Mouse (Mus musculus): Measurements from ENCODE around the gene Klra3. TPM values are rescaled to one million over a fixed set of nuclear protein-coding genes. Genes with fewer than 3 reads are reported as not detected.
"Not testable (repeated sequence)": the region's sequence is repeated elsewhere in the genome, so short reads cannot be mapped to it uniquely, and the experiment has no call there.

Gene Klra3
- total RNA-seq (2014; fragmentation: Nextera tagmentation) (not detected in 2 replicates), total RNA-seq (2017) (not detected in 2 replicates)

GRCm38 (mm10) chr6:130337411-130337810, at the start of gene Klra3:
Gene Klra3 (minus strand): TSS chr6:130337574.
- ATAC-seq (replicated peaks; ENCODE audit: poor library complexity, severe bottlenecking), result 0 out of 2 replicates have a peak, but pooled peaks have one; percentile 8

- ATAC-seq (replicated peaks; ENCODE audit: poor library complexity, severe bottlenecking), result no peak
These were observed 49.4 kb upstream of the Klra3 start, which contains the start of gene Klra1 for GRCm38 (mm10) chr6:130386750-130387149. Gene Klra1 (minus strand): TSS chr6:130386874.

- ATAC-seq (replicated peaks; ENCODE audit: poor library complexity, severe bottlenecking), result no peak
These were observed 48.4 kb upstream of the Klra3 start for GRCm38 (mm10) chr6:130385803-130386202.

GRCm38 (mm10) chr6:130382375-130382774, 45.0 kb upstream of the Klra3 start:
- ATAC-seq (replicated peaks; ENCODE audit: poor library complexity, severe bottlenecking), result peak; percentile 69

- not testable (repeated sequence) for ATAC-seq (replicated peaks; ENCODE audit: poor library complexity, severe bottlenecking)
These were observed 8.0 kb upstream of the Klra3 start for GRCm38 (mm10) chr6:130345381-130345780.

GRCm38 (mm10) chr6:130341973-130342372, 4.6 kb upstream of the Klra3 start:
- ATAC-seq (replicated peaks; ENCODE audit: poor library complexity, severe bottlenecking), result peak; percentile 81

- peak; percentile 94 for ATAC-seq (replicated peaks; ENCODE audit: poor library complexity, severe bottlenecking)
These were observed 49.3 kb downstream of the Klra3 start for GRCm38 (mm10) chr6:130287984-130288649.

- not testable (repeated sequence) for ATAC-seq (replicated peaks; ENCODE audit: poor library complexity, severe bottlenecking)
These were observed 55.5 kb downstream of the Klra3 start, which contains the start of gene Klra10 for GRCm38 (mm10) chr6:130281828-130282227. Gene Klra10 (minus strand): TSS chr6:130281928.

Other genes starting within 250 kb of the Klra3 start
- not detected in 2 replicates for gene Klra8, start 207.7 kb downstream of the Klra3 start, total RNA-seq (2014; fragmentation: Nextera tagmentation)
- not detected in 2 replicates for gene Klra8, start 207.7 kb downstream of the Klra3 start, total RNA-seq (2017)
- gene Klra9, start 144.5 kb downstream of the Klra3 start, total RNA-seq (2014; fragmentation: Nextera tagmentation), result not detected in 2 replicates
- gene Klra9, start 144.5 kb downstream of the Klra3 start, total RNA-seq (2017), result not detected in 2 replicates
- gene Klra7, start 104.3 kb downstream of the Klra3 start, total RNA-seq (2014; fragmentation: Nextera tagmentation), result not detected in 2 replicates
- 0.52 TPM in 1 of 2 replicates, not detected in the other for gene Klra7, start 104.3 kb downstream of the Klra3 start, total RNA-seq (2017)
- not detected in 2 replicates for gene Klra10, start 55.6 kb downstream of the Klra3 start, total RNA-seq (2014; fragmentation: Nextera tagmentation)
- gene Klra10, start 55.6 kb downstream of the Klra3 start, total RNA-seq (2017), result not detected in 2 replicates
- gene Klra1, start 49.3 kb upstream of the Klra3 start, total RNA-seq (2014; fragmentation: Nextera tagmentation), result not detected in 2 replicates
- 2.1 TPM in 1 of 2 replicates, not detected in the other for gene Klra1, start 49.3 kb upstream of the Klra3 start, total RNA-seq (2017)

Measured in granulocyte monocyte progenitor cell, adult 5-6 weeks (primary cell).